Mouse (Mus musculus): ENCODE data around the gene Cenpu.

- TF ChIP-seq POLR2A (IDR thresholded peaks at IDR 0.05; ENCODE audit: insufficient read depth, low read length) (no peak), EP300 (IDR thresholded peaks at IDR 0.05; ENCODE audit: insufficient read depth, low read depth, low read length) (no peak)
These were observed 17.9 kb upstream of the Cenpu start for GRCm38 (mm10) chr8:46533926-46534325.
